In the genomic region with DNA sequence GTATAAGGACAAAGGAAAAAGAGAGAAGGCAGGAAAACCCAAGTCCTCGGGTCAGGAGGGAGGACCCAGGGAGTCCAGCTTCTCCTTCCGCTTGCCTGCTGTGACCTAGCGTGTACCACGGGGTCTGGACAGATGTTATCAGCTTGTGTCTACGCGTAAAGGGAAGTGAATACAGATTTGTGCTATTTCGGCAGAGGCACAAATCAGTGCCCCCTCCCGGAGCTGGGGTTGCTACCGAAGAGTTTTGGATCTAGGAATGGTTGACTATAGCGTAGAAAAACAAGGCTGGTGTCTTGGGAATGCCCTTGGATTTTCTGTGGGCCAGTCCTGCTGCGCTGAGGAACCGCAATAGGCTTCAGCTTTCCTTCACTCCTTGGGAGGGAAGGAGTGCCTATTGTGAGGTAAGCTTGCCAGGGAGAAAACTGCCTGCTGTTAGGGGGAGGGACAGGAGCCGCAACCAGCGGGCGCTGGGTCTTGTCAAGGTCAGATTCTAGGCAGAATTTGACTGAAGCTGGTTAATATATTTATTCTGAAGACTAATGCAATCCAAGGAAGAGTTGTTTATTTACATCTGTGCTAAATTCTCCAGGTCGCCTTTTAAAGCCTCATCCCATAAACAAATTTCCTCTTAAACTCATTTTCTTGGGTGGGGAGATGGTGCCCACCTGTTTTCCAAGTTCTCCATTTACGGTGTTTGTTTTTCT, we compare ENCODE assay signal across 1 mouse cellular context.
TF ChIP-seq lines count a peak whose summit lies in the region.

No protein-coding gene starts in this region.

TF ChIP-seq in CH12.LX, 34 proteins besides CTCF, POLR2A, EP300 and RAD21 (continued from another document):
- peak; percentile 59 for TF ChIP-seq ELF1 (IDR thresholded peaks at IDR 0.05; ENCODE audit: low read depth, low read length)
- TF ChIP-seq IRF4 (IDR thresholded peaks at IDR 0.05; ENCODE audit: low read depth, low read length): 0 out of 2 replicates have a peak, but pooled peaks have one; percentile 22
- no peak for TF ChIP-seq ZMIZ1 (IDR thresholded peaks at IDR 0.05; ENCODE audit: low read depth, low read length)
- no peak for TF ChIP-seq UBTF (IDR thresholded peaks at IDR 0.05; ENCODE audit: low read depth, low read length)
- TF ChIP-seq MYC (IDR thresholded peaks at IDR 0.05; ENCODE audit: low read depth, low read length): 0 out of 2 replicates have a peak, but pooled peaks have one; percentile 34
- TF ChIP-seq ETS1 (conservative IDR thresholded peaks at IDR 0.05; ENCODE audit: low read depth, low read length): 0 out of 2 replicates have a peak, but pooled peaks have one; percentile 30
- TF ChIP-seq MXI1 (IDR thresholded peaks at IDR 0.05; ENCODE audit: low read depth, low read length): 0 out of 2 replicates have a peak, but pooled peaks have one; percentile 26
- TF ChIP-seq NELFE (IDR thresholded peaks at IDR 0.05; ENCODE audit: low read depth, low read length): peak; percentile 41; the same call in 1 of the 2 replicates
TF ChIP-seq in CH12.LX: peak in this region for 8.
